ENCODE assay signal across 18 mouse cellular contexts in genomic region chr8:110820257-110820656, GRCm38 (mm10). TPM values are rescaled to one million over a fixed set of nuclear protein-coding genes. Genes with fewer than 3 reads are reported as not detected.
"Had no signal": no experiment of that assay in that cellular context is flagged by ENCODE, and none has a peak within 500 bp of the region (broad histone marks: within the 10 kb centered on the region; RNA-seq: fewer than 3 reads in every experiment).

No protein-coding gene starts in this region.

- H3K9me3 ChIP-seq: limb, embryonic 12.5 days; liver, embryonic 15.5 days; midbrain, embryonic 15.5 days; neural tube, embryonic 12.5 days had no signal

- DNase-seq: kidney, adult 8-10 months; kidney, postnatal 25 days; layer of hippocampus, adult 9-11 months; liver; lung, postnatal 14 days; retina, postnatal 1 day; right cerebral cortex, postnatal 4 days; spleen, adult 18-20 months; thymus, adult 18-20 months; thymus, postnatal 14 days had no signal

- H3K4me1 ChIP-seq: limb, embryonic 12.5 days; liver, embryonic 15.5 days; midbrain, embryonic 15.5 days; neural tube, embryonic 12.5 days had no signal

- H3K9ac ChIP-seq: limb, embryonic 12.5 days; liver, embryonic 15.5 days; lung, embryonic 14.5 days; midbrain, embryonic 15.5 days; neural tube, embryonic 12.5 days had no signal

- H3K4me2 ChIP-seq: limb, embryonic 12.5 days; liver, embryonic 15.5 days; lung, embryonic 14.5 days; midbrain, embryonic 15.5 days; neural tube, embryonic 12.5 days had no signal

- H3K4me3 ChIP-seq: limb, embryonic 12.5 days; liver, embryonic 15.5 days; midbrain, embryonic 15.5 days; neural tube, embryonic 12.5 days had no signal

- H3K27ac ChIP-seq: limb, embryonic 12.5 days; liver, embryonic 15.5 days; midbrain, embryonic 15.5 days; neural tube, embryonic 12.5 days had no signal

- ATAC-seq: midbrain, embryonic 15.5 days had no signal

- H3K27me3 ChIP-seq: limb, embryonic 12.5 days; liver, embryonic 15.5 days; midbrain, embryonic 15.5 days; neural tube, embryonic 12.5 days had no signal

RNA-seq across cellular contexts. Expression of gene Il34, which starts 14.5 kb away (rescaled TPM):
- total RNA-seq: megakaryocyte progenitor cell, adult 5-6 weeks; monocyte, adult 5-6 weeks; neutrophil, adult 5-6 weeks had no signal
